Mouse (Mus musculus): ENCODE measurements around the gene Rbks. TPM values are rescaled to one million over a fixed set of nuclear protein-coding genes. Genes with fewer than 3 reads are reported as not detected.
"Not testable (repeated sequence)": the region's sequence is repeated elsewhere in the genome, so short reads cannot be mapped to it uniquely, and the experiment has no call there.

Gene Rbks
- polyA plus RNA-seq, 1 experiment from 2014 or later = 8.5 TPM

- 8% methylated on average over 26 of the region's 26 CpGs for WGBS
- Histone ChIP-seq H3K4me3 (ENCODE audit: low read depth, low read length) (peak within 1 kb of the TSS; percentile 30), H3K36me3 (ENCODE audit: control insufficient read depth, insufficient read depth, low read length) (no peaks in the 10 kb centered on the region), H3K27me3 (replicated peaks; ENCODE audit: control insufficient read depth, insufficient read depth, low read length) (no peaks in the 10 kb centered on the region), H3K4me2 (ENCODE audit: low read length) (peak within 1 kb of the TSS; percentile 71), H3K9me3 (ENCODE audit: control insufficient read depth, low read length) (no peaks in the 10 kb centered on the region), H3K4me1 (replicated peaks; ENCODE audit: control insufficient read depth, insufficient read depth, low read length) (peaks cover 11% of the 10 kb centered on the region), H3K27ac (ENCODE audit: low read depth) (peak within 1 kb of the TSS; percentile 71), H3K9ac (ENCODE audit: low read length) (peak within 1 kb of the TSS; percentile 20)
- peak; percentile 82 for DNase-seq (ENCODE audit: low spot score)
- ATAC-seq (replicated peaks; ENCODE audit: low FRiP score, low TSS enrichment, low read depth) = peak; percentile 65
These were observed 100.7 kb downstream of the Rbks start, which contains the start of gene Mrpl33 for GRCm38 (mm10) chr5:31596481-31597429. Mrpl33 (plus strand) TSS chr5:31596935.

DNA sequence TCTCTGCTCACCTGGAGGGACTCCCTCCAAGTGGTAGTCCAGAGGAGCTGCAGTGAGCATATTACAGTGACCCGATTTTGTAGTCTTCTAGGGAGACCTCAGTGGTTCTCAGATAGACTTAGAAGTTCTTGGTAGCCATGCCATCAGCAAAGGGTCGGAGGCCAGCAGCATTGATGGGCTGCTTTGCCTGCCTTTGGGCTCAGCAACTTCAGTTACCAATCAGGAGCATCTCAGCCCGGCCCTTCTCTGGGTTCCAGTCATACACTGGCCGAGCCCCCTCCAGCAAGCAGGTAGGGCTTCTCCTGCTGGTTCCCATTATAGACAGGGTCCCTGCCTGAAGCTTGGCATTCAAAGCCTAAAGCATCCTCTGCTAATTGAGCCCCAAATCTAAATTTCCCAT lies 101.6 kb downstream of the Rbks start:
- WGBS = 60% methylated on average over 4 of the region's 4 CpGs
- no peak for DNase-seq (ENCODE audit: low spot score)
- Histone ChIP-seq H3K27ac (ENCODE audit: low read depth) (no peak overlapping the region), H3K27me3 (replicated peaks; ENCODE audit: control insufficient read depth, insufficient read depth, low read length) (no peaks in the 10 kb centered on the region), H3K4me2 (ENCODE audit: low read length) (no peak overlapping the region), H3K4me1 (replicated peaks; ENCODE audit: control insufficient read depth, insufficient read depth, low read length) (peaks cover 11% of the 10 kb centered on the region), H3K36me3 (ENCODE audit: control insufficient read depth, insufficient read depth, low read length) (no peaks in the 10 kb centered on the region), H3K4me3 (ENCODE audit: low read depth, low read length) (no peak overlapping the region), H3K9ac (ENCODE audit: low read length) (no peak overlapping the region), H3K9me3 (ENCODE audit: control insufficient read depth, low read length) (no peaks in the 10 kb centered on the region)
- no peak for ATAC-seq (replicated peaks; ENCODE audit: low FRiP score, low TSS enrichment, low read depth)

GRCm38 (mm10) chr5:31591122-31591521 lies 106.3 kb downstream of the Rbks start:
- ATAC-seq (replicated peaks; ENCODE audit: low FRiP score, low TSS enrichment, low read depth) = no peak
- WGBS = 89% methylated on average over 7 of the region's 7 CpGs
- H3K27me3 ChIP-seq (replicated peaks; ENCODE audit: control insufficient read depth, insufficient read depth, low read length) = no peaks in the 10 kb centered on the region

GRCm38 (mm10) chr5:31589711-31590319 lies 107.6 kb downstream of the Rbks start:
- WGBS = 55% methylated on average over 14 of the region's 14 CpGs
- H3K4me1 ChIP-seq (replicated peaks; ENCODE audit: control insufficient read depth, insufficient read depth, low read length) = 0 out of 2 replicates have a peak, but pooled peaks cover 2% of the 10 kb centered on the region
- no peak overlapping the region for H3K4me3 ChIP-seq (ENCODE audit: low read depth, low read length)
- ATAC-seq (replicated peaks; ENCODE audit: low FRiP score, low TSS enrichment, low read depth) (peak; percentile 70; the same call in 1 of the 2 replicates), DNase-seq (ENCODE audit: low spot score) (no peak)
- no peak overlapping the region for H3K4me2 ChIP-seq (ENCODE audit: low read length)
- 0 out of 2 replicates have a peak, but pooled peaks cover 2% of the 10 kb centered on the region for H3K9me3 ChIP-seq (ENCODE audit: control insufficient read depth, low read length)
- H3K9ac ChIP-seq (ENCODE audit: low read length) = no peak overlapping the region
- no peaks in the 10 kb centered on the region for H3K27me3 ChIP-seq (replicated peaks; ENCODE audit: control insufficient read depth, insufficient read depth, low read length)
- H3K27ac ChIP-seq (ENCODE audit: low read depth) = peak overlapping the region; percentile 45; the same call in 1 of the 2 replicates
- no peaks in the 10 kb centered on the region for H3K36me3 ChIP-seq (ENCODE audit: control insufficient read depth, insufficient read depth, low read length)

More at GRCm38 (mm10) chr5:31591122-31591521, 106.3 kb downstream of the Rbks start:
- H3K4me3 ChIP-seq (ENCODE audit: low read depth, low read length) = no peak overlapping the region
- H3K9me3 ChIP-seq (ENCODE audit: control insufficient read depth, low read length) = 0 out of 2 replicates have a peak, but pooled peaks cover 2% of the 10 kb centered on the region
- H3K36me3 ChIP-seq (ENCODE audit: control insufficient read depth, insufficient read depth, low read length) = no peaks in the 10 kb centered on the region
- H3K9ac ChIP-seq (ENCODE audit: low read length) = no peak overlapping the region
- no peak overlapping the region for H3K4me2 ChIP-seq (ENCODE audit: low read length)
- H3K27ac ChIP-seq (ENCODE audit: low read depth) = no peak overlapping the region
- 0 out of 2 replicates have a peak, but pooled peaks cover 2% of the 10 kb centered on the region for H3K4me1 ChIP-seq (replicated peaks; ENCODE audit: control insufficient read depth, insufficient read depth, low read length)
- DNase-seq (ENCODE audit: low spot score) = no peak

- H3K9ac ChIP-seq (ENCODE audit: low read length); H3K4me2 ChIP-seq (ENCODE audit: low read length); H3K4me3 ChIP-seq (ENCODE audit: low read depth, low read length); DNase-seq (ENCODE audit: low spot score); H3K4me1 ChIP-seq (replicated peaks; ENCODE audit: control insufficient read depth, insufficient read depth, low read length); ATAC-seq (replicated peaks; ENCODE audit: low FRiP score, low TSS enrichment, low read depth); H3K9me3 ChIP-seq (ENCODE audit: control insufficient read depth, low read length); H3K36me3 ChIP-seq (ENCODE audit: control insufficient read depth, insufficient read depth, low read length); H3K27ac ChIP-seq (ENCODE audit: low read depth); H3K27me3 ChIP-seq (replicated peaks; ENCODE audit: control insufficient read depth, insufficient read depth, low read length): not testable (repeated sequence)
- 84% methylated on average over 8 of the region's 8 CpGs for whole genome bisulfite sequencing
These were observed 108.8 kb downstream of the Rbks start for GRCm38 (mm10) chr5:31588672-31589071.

- Histone ChIP-seq H3K4me1 (replicated peaks; ENCODE audit: control insufficient read depth, insufficient read depth, low read length) (0 out of 2 replicates have a peak, but pooled peaks cover 2% of the 10 kb centered on the region), H3K9ac (ENCODE audit: low read length) (no peak overlapping the region), H3K36me3 (ENCODE audit: control insufficient read depth, insufficient read depth, low read length) (no peaks in the 10 kb centered on the region), H3K27me3 (replicated peaks; ENCODE audit: control insufficient read depth, insufficient read depth, low read length) (no peaks in the 10 kb centered on the region), H3K4me3 (ENCODE audit: low read depth, low read length) (no peak overlapping the region), H3K4me2 (ENCODE audit: low read length) (no peak overlapping the region), H3K27ac (ENCODE audit: low read depth) (no peak overlapping the region), H3K9me3 (ENCODE audit: control insufficient read depth, low read length) (peaks cover 5% of the 10 kb centered on the region; the same call in 1 of the 2 replicates)
- DNase-seq (ENCODE audit: low spot score) = no peak
- WGBS = 84% methylated on average over 2 of the region's 2 CpGs
- no peak for ATAC-seq (replicated peaks; ENCODE audit: low FRiP score, low TSS enrichment, low read depth)
These were observed 109.4 kb downstream of the Rbks start for GRCm38 (mm10) chr5:31588016-31588415.

DNA sequence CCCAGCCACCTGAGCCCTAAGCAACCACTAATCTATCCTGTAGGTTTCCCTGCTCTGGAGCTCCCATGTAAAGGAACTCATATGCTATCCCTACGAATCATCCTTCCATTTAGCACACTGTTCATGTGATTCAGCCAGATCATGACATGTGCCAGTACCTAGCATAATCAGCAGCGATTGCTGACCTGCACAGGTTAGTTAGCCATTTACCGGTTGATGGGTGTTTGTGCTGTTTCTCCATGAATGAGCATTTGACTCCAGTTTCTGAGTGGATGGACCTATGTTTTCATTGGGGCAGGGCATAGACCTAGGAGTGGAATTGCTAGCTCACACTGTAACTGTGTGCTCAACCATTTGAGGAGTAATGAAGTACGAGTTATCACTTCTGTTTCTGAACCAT lies 111.9 kb downstream of the Rbks start:
- Histone ChIP-seq H3K27ac (ENCODE audit: low read depth) (no peak overlapping the region), H3K27me3 (replicated peaks; ENCODE audit: control insufficient read depth, insufficient read depth, low read length) (no peaks in the 10 kb centered on the region), H3K36me3 (ENCODE audit: control insufficient read depth, insufficient read depth, low read length) (no peaks in the 10 kb centered on the region), H3K9me3 (ENCODE audit: control insufficient read depth, low read length) (peaks cover 5% of the 10 kb centered on the region; the same call in 1 of the 2 replicates), H3K4me1 (replicated peaks; ENCODE audit: control insufficient read depth, insufficient read depth, low read length) (0 out of 2 replicates have a peak, but pooled peaks cover 2% of the 10 kb centered on the region), H3K4me3 (ENCODE audit: low read depth, low read length) (no peak overlapping the region), H3K4me2 (ENCODE audit: low read length) (no peak overlapping the region), H3K9ac (ENCODE audit: low read length) (no peak overlapping the region)
- ATAC-seq (replicated peaks; ENCODE audit: low FRiP score, low TSS enrichment, low read depth) (no peak), DNase-seq (ENCODE audit: low spot score) (no peak)
- 93% methylated on average over 4 of the region's 4 CpGs for WGBS

DNA sequence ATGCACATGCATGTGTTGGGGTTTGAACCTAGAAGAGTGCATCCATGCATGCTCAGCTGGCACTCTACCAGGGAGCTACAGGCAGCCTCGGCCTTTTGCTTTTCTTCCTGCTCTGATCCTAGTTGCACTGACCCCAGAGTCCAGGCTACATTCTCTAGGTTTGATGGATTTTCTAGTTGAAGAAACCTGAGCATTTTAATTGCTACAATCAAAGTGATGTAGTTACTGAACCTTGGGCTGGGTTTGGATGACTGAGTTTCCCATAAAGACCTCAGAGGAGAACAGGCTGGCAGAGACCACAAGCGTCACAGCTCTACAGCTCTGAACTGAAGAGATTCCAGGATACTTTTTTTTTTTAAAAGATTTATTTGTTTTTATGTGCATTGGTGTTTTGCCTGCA lies 114.2 kb downstream of the Rbks start:
- H3K9me3 ChIP-seq (ENCODE audit: control insufficient read depth, low read length) = peaks cover 3% of the 10 kb centered on the region; the same call in 1 of the 2 replicates
- H3K27ac ChIP-seq (ENCODE audit: low read depth) = no peak overlapping the region
- H3K36me3 ChIP-seq (ENCODE audit: control insufficient read depth, insufficient read depth, low read length) = no peaks in the 10 kb centered on the region
- no peaks in the 10 kb centered on the region for H3K27me3 ChIP-seq (replicated peaks; ENCODE audit: control insufficient read depth, insufficient read depth, low read length)
- no peak overlapping the region for H3K4me2 ChIP-seq (ENCODE audit: low read length)
- no peak overlapping the region for H3K9ac ChIP-seq (ENCODE audit: low read length)
- no peaks in the 10 kb centered on the region for H3K4me1 ChIP-seq (replicated peaks; ENCODE audit: control insufficient read depth, insufficient read depth, low read length)
- DNase-seq (ENCODE audit: low spot score) (no peak), ATAC-seq (replicated peaks; ENCODE audit: low FRiP score, low TSS enrichment, low read depth) (no peak)
- no peak overlapping the region for H3K4me3 ChIP-seq (ENCODE audit: low read depth, low read length)
- 82% methylated on average over 2 of the region's 2 CpGs for WGBS
